Mouse (Mus musculus) gastrocnemius, postnatal 10 days (tissue): Measurements from ENCODE around the gene Atp6v0a2. TPM values are rescaled to one million over a fixed set of nuclear protein-coding genes. Genes with fewer than 3 reads are reported as not detected.
A peak's percentile ranks its signal among the peaks of the same experiment; 100 is the strongest.

Experiments
- DNase-seq: peaks from one replicate; pipeline ENCODE4 v3.0.0; 2021; ENCODE audit warnings: mixed read lengths
- total RNA-seq, 2 experiments: library from RNA; stranded (reverse); gene quantifications; 2 replicates each; pipeline ENCODE4 v1.2.3; 2021

The Atp6v0a2 gene
- total RNA-seq, 2 experiments from 2014 or later: 20.4 to 25.7 TPM

GRCm38 (mm10) chr5:124636694-124637093, 8.3 kb downstream of the Atp6v0a2 start:
- DNase-seq: no peak

DNA sequence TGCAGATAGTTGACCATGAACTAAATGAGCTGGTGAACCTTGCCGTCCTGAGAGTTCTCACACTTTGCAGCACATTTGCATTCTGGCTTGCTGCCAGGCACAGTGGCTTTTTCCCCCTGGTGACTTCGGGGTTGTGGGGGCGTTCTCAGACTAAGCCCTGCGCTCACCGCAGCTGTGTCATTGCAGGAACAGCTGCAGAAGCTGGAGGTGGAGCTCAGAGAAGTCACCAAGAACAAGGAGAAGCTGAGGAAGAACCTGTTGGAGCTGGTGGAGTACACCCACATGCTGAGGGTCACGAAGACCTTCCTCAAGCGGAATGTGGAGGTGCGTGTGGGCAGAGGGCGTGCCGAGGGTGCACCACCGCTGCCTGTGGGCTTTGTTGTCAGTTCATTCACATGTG, 8.9 kb downstream of the Atp6v0a2 start:
- DNase-seq: peak; percentile 42

DNA sequence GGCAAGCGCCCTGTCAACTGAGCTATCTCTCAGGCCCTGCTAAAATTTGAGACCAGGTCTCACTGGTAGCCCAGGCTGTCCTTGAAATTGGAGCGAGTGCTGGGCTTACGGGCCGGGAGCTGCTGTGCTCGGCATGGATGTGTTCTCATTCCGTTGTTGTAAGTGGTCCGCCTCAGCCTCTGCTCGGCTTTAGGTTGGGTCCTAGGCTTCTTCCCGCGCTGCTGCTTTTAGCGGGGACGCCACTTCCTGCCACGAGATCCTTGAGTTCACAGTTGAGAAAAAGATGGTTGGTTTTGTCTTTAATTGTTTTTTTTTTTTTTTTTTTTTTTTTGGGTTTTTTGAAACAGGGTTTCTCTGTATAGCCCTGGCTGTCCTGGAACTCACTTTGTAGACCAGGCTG, 9.5 kb downstream of the Atp6v0a2 start:
- no peak for DNase-seq

- DNase-seq: no peak
Observed at GRCm38 (mm10) chr5:124713741-124714140, 85.4 kb downstream of the Atp6v0a2 start.

DNA sequence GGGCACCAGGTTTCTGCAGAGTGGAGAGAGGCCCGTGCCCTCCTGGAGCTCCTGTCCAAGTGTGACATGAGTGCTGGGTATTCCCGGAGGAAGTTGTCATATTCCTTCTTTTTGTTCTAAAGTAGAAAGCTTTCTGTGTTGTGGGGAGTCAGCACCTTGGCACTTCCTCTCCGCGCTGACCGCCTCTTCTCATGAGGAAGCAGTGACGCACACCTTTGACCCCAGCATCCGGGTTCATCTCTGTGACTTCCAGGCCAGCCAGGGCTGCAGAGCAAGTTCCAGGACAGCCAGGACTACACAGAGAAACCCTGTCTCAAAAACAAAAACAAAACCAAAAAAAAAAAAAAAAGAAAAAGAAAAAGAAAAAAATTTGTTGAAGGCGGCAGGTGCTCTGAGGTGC, 86.8 kb downstream of the Atp6v0a2 start:
- DNase-seq: no peak

- DNase-seq: no peak
Observed at GRCm38 (mm10) chr5:124717969-124718368, 89.6 kb downstream of the Atp6v0a2 start.

DNA sequence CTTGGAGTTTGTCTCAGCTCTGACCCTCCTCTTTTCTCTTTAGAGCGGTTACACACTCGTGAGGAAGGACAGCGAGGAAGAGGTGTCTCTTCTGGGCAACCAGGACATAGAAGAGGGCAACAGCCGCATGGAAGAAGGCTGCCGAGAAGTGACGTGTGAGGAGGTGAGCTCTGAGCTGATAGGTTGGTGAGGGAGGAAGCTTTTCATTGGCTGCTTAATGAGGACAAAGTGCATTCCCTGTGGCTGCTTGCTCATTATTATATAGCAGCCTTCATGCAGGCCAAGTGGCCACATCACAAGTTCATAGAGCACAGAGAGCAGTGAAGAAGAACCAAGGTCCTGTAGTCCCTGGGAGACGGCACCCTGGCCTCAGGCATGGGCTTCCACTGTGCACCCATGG, 90.0 kb downstream of the Atp6v0a2 start:
- no peak for DNase-seq

GRCm38 (mm10) chr5:124723125-124723524, 94.7 kb downstream of the Atp6v0a2 start:
- DNase-seq: no peak

GRCm38 (mm10) chr5:124724997-124725396, 96.6 kb downstream of the Atp6v0a2 start, which contains the start of gene Dnah10:
TSS of gene Dnah10 (plus strand) at chr5:124725085.
- DNase-seq: no peak

GRCm38 (mm10) chr5:124729662-124730206, 101.4 kb downstream of the Atp6v0a2 start:
- DNase-seq: no peak

DNA sequence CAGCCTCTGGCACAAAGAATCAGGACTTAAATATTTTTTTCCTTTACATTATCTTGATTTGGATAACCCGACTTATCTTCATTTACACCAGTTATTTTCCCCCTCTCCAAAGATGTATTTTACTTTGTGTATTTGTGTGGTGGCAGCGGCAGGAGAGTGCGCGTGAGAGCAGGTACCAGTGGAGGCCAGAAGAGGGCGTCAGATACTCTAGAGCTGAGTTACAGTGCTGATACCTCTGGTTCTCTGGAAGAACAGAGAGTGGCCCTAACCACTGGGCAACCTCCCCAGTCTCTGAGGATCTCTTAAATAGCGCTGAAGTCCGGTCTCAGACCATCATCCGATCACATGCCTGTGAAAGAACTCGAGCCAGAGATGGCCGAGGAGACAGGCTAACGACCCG, 105.6 kb downstream of the Atp6v0a2 start:
- no peak for DNase-seq

GRCm38 (mm10) chr5:124741898-124742599, 113.7 kb downstream of the Atp6v0a2 start:
- no peak for DNase-seq

GRCm38 (mm10) chr5:124743841-124744240, 115.5 kb downstream of the Atp6v0a2 start:
- no peak for DNase-seq

DNA sequence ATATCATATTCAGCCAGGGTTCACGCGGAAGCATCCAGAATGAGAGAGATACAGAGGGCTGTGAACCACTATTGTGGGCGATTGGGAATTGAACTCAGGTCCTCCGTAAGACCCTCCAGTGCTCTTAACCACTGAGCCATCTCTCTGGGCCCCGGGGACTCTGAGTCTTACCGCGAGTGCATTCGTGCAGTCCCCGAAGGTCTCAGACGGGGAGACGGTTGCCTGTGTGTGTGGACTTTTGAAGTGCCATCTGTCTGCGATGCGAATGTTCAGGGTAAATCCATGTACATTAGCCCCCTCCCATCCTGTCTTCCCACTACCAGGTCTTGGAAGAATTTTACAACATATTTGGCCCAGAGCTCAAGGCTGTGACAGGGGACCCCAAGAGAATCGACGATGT, 117.8 kb downstream of the Atp6v0a2 start:
- no peak for DNase-seq

DNA sequence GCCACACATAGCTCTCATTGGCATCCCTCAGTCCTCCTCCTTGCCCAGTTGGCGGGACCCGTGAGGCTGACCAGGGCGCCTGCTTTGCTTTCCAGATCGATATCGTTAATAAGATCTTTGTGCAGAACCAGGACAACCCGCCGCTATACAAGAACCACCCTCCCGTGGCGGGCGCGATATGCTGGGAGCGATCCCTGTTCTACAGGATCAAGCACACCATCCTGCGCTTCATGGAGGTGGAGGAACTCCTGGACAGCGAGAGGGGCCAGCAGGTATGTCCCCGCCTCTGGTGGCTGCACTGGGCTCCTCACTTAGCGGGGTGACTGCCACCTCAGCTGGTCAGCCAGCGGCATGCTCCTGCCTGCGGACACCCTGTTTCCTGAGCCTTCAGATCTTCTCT, 119.9 kb downstream of the Atp6v0a2 start:
- no peak for DNase-seq

DNA sequence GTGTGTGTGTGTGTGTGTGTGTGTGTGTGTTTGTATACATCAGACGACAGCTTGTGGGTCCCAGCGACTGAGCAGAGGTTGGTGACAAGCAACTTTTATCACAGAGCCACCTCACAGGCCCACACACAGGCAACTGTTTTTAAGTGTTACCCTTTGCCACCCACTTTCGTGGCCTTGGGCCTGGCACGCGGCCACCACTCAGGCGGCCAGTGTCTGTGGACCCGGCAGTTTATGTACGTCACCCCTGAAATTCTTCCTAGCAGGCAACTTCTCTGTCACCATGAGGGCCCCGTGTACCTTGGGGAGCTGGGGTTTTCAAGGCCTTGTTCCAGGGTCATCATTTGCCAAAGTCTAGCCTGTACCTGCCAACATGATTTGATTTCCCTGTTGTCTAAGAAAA, 123.3 kb downstream of the Atp6v0a2 start:
- DNase-seq: no peak

DNA sequence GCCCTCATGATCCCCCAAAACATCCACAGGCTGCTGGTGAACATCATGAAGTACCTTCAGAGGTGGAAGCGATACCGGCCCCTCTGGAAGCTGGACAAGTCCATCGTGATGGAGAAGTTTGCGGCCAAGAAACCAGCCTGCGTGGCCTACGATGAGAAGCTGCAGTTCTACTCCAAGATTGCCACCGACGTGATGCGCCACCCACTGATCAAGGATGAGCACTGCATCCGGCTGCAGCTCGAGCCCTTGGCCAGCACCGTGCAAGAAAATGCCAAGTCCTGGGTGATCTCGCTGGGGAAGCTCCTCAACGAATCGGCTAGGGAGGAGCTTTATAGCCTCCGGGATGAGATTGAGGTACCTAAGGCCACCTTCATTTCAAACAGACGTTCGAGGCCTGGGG, 132.6 kb downstream of the Atp6v0a2 start:
- peak; percentile 12 for DNase-seq

GRCm38 (mm10) chr5:124761787-124762186, 133.4 kb downstream of the Atp6v0a2 start:
- no peak for DNase-seq

Other genes starting within 250 kb of the Atp6v0a2 start
- 10 to 100 TPM; 38.8 to 44.3 TPM for gene Sbno1, start 202.6 kb upstream of the Atp6v0a2 start, total RNA-seq
- gene Kmt5a, start 188.6 kb upstream of the Atp6v0a2 start, total RNA-seq: 10 to 100 TPM; 37.2 to 43.6 TPM
- 1 to 10 TPM; 6.6 to 7.9 TPM for gene Rilpl2, start 150.2 kb upstream of the Atp6v0a2 start, total RNA-seq
- gene Snrnp35, start 145.4 kb upstream of the Atp6v0a2 start, total RNA-seq: 10 to 100 TPM; 21.8 to 23.6 TPM
- 10 to 100 TPM; 48.9 to 49.3 TPM for gene Rilpl1, start 97.2 kb upstream of the Atp6v0a2 start, total RNA-seq
- 100 to 1,000 TPM; 158 to 163 TPM for gene Tmed2, start 87.9 kb upstream of the Atp6v0a2 start, total RNA-seq
- 1 to 10 TPM; 4.9 to 6.0 TPM for gene Ddx55, start 75.7 kb upstream of the Atp6v0a2 start, total RNA-seq
- gene Eif2b1, start 49.4 kb upstream of the Atp6v0a2 start, total RNA-seq: 10 to 100 TPM; 42.1 to 48.8 TPM
- 10 to 100 TPM; 17.6 to 18.2 TPM for gene Gtf2h3, start 49.4 kb upstream of the Atp6v0a2 start, total RNA-seq
- under 1 TPM; 0.07 to 0.19 TPM for gene Dnah10, start 96.5 kb downstream of the Atp6v0a2 start, total RNA-seq
- gene Ccdc92, start 233.8 kb downstream of the Atp6v0a2 start, total RNA-seq: under 1 TPM; 0.61 TPM
- 10 to 100 TPM; 24.7 to 26.4 TPM for gene Zfp664, start 234.1 kb downstream of the Atp6v0a2 start, total RNA-seq